Mouse (Mus musculus) kidney, postnatal 4 days (tissue): ENCODE results near the gene Pde4d.

Source experiments
- DNase-seq, 2 experiments: peaks; one replicate each; pipeline ENCODE4 v3.0.0; 2021; ENCODE audit warnings: mixed read lengths in 2 of 2

Pde4d gene

DNA sequence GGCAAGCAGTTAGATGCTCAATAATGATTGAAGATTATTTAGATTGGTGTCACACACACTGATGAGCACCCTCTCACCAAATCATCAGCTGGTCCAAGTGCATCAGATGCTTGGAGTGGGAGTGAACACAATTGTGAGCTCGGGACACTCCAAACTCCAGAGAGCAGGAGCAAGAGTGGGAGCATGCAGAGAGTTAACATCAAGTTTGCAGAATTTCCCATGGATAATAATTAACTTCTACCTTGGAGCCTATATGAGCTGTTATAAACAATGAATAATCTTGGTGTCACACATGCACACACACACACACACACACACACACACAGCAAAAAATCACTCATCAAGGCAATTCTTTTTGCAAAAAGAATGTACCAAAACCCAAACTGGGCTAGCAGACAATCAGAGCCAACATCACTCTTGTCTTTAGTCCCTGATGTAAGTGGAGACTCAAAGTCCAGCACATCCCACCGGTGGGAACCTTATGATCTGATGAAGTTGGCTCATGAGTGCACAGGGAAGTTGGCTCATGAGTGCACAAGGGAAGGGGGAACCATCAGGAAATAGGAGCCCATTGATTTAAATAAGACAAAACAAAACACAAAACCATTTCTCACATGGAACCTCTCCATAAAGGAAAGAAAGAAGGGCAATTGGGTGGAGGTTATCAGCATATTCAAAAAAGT lies 1391.5 kb downstream of the Pde4d start:
- DNase-seq: no peak

GRCm38 (mm10) chr13:109842982-109843381 lies 1393.2 kb downstream of the Pde4d start:
- DNase-seq: no peak

DNA sequence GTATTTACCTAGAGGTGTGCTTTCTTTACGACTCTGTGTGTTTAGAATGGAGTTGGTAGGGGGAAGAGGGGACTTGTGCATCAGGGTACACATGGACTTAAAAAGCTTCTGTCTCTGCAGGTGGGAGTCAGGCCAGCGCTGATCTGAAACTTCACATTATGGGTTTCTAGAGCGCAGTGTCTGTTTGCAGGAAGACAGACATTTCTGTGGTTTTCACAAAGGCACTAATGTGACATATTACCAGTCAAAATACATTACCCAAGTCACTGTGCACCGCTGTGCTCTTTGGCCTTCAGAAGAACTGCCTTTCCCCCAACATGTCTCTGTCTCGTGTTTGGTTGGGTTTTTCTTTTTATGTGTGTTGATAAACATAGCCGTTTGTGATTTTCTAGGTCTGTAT lies 1395.1 kb downstream of the Pde4d start:
- no peak for DNase-seq

- no peak for DNase-seq
Observed at GRCm38 (mm10) chr13:109863826-109864225, 1414.1 kb downstream of the Pde4d start.

DNA sequence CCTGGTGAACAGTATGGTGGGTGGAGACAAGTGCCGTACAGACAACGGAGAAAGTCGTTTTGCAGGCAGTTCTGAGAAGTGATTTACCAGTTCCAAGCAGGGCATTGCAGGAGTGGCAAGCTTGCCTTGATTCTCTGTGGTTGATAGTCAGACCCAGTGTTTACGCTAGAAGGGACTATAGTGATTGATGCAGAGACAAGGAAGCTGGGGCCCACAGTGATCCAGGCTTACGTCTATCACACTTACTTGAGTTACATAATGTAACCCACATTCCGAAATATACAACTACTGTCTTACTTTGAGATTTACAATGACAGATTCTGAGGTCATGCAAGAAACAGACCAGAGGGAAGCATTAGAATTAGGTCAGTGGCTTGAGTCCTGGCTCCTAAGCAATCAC lies 1414.6 kb downstream of the Pde4d start:
- no peak for DNase-seq

DNA sequence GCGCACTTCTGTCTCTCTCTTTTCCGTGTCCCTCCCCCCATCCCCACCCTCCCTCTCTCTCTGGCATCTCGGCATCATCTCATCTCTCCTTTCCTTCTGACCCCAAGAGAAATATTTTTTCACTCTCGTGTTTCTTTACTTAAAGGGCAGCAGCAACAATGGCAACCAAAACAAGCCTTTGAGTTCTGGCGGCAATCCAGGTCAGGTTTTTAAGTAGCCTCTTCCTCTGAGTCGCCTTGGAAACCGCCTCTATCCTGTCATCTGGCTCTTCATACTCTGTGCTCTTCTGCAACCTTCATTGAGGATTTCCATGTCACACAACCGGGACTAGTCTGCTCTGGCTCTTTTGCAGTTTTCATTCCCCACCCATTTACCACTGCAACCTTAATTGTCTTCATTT lies 1430.6 kb downstream of the Pde4d start:
- peak; percentile 8 to 27 for DNase-seq

GRCm38 (mm10) chr13:109881161-109881857 lies 1431.6 kb downstream of the Pde4d start:
- DNase-seq: no peak

GRCm38 (mm10) chr13:109883636-109884035 lies 1433.9 kb downstream of the Pde4d start:
- no peak for DNase-seq

GRCm38 (mm10) chr13:109884812-109885211 lies 1435.1 kb downstream of the Pde4d start:
- DNase-seq: no peak

DNA sequence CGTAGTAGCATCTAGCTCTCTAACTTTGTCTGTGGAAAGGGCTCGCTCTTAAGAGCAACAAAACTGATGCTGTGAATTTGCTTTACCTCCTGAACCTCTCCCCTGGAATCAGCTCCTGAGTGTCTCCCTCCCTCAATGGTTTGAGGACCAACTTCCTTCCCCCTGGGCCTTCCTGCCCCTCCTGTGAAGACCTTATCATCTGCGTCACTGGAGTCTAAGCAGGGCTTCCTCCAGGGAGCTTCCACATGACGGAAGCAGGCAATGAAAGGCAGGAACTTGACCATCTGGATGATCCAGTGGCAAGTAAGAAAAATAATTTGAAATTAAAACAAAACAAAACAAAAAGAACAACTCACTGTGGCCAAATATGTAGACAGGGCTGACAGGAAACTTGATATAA lies 1438.5 kb downstream of the Pde4d start:
- DNase-seq: peak in 1 of 2 experiments; percentile 11

- DNase-seq: no peak
Observed at GRCm38 (mm10) chr13:109891194-109891909, 1441.6 kb downstream of the Pde4d start.

DNA sequence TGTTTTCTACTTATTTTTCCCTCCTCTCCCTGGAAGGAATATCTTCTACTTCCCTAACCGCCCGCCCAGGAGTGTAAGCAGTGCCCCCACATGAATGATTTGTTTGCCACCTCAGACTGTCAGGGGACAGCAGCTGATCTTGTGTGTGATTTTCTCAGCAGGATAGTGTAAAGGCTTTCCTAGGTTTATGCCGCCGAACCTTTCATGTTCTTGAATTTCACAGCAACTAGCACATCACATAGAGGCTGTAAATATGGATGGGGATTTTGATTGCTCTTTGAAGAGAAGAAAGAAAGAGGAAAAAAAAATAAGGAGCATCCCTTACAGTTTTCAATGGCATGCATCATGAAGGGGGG lies 1442.1 kb downstream of the Pde4d start:
- DNase-seq: no peak

DNA sequence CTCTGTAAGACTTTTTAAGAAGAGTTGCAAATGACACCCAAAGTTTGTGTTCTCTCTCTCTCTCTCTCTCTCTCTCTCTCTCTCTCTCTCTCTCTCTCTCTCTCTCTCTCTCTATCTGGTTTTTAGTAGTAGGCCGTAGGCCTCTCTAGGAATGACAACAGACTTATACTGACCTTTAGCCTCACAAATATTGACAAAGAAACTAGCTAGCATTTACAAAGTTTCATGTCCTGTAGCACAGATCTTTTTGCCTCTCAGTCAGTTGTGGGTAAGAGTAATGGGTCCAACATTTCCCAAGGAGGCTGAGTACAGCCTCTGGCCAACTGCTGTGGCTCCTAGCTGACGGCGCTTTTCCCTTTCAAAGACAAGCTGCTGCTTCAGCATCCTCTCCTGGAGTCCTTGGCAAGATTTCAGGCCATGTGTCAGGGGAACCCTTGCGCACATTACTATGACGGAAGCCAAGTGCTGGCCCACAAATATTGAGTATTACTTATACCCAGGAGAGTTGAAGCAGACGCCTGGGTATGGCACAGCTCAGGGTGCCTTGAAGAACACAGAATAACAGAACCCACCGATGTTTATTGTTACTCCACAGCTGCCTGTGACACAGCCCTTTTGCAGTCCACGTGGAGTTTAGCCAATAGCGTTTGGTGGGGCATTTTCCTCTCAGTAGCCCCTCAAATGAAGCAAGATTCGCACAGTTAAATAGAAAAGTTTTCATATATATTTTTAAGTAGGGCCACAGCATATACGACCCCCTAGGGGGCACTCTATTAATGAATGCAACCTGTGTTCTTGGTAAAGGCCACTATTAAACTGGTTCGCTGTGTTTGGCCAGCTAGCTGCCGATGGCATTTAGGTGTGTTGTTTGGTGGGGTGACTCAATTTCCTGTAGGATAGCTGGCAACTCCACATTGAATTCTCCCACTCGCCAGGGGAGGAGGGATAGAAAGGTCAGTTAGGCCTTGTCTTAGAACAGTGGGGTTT lies 1450.0 kb downstream of the Pde4d start:
- peak in 1 of 2 experiments; percentile 36 for DNase-seq

DNA sequence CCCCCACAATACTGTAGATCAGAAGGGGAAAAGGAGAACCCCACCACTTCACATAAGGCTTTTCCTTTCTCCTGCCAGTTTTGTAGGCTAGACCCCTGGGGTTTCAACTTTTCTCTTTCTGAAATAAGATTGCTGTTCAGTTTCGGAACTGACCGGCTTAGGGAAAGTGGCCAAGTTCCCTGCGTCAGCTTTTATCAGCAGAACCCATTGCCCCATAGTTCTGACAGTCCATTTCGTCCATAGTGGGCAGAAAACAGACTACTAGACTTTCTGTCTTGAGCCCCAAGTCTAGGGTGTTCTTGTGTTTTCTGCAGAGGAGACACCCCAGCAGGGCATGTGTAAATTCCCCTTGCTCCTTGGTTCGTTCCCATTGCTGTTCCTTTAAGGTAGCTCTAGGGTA lies 1452.1 kb downstream of the Pde4d start:
- no peak for DNase-seq

DNA sequence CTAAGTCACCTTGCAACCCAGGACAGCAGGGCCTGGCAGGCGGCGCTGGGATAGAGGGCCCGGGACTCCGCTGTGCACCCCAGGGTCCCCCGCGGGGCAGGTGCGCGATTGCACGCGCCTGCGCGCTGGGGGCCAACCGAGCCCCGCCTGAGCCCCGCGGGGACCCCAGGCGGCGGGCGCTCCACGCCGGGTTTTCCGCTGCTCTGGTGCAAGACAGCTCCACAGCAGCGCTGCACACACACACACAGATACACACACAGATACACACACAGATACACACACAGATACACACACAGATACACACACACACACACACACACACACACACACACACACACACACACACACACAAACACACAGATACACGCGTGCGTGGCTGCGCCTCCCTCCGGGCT lies 1452.7 kb downstream of the Pde4d start:
- peak; percentile 69 to 78 for DNase-seq

DNA sequence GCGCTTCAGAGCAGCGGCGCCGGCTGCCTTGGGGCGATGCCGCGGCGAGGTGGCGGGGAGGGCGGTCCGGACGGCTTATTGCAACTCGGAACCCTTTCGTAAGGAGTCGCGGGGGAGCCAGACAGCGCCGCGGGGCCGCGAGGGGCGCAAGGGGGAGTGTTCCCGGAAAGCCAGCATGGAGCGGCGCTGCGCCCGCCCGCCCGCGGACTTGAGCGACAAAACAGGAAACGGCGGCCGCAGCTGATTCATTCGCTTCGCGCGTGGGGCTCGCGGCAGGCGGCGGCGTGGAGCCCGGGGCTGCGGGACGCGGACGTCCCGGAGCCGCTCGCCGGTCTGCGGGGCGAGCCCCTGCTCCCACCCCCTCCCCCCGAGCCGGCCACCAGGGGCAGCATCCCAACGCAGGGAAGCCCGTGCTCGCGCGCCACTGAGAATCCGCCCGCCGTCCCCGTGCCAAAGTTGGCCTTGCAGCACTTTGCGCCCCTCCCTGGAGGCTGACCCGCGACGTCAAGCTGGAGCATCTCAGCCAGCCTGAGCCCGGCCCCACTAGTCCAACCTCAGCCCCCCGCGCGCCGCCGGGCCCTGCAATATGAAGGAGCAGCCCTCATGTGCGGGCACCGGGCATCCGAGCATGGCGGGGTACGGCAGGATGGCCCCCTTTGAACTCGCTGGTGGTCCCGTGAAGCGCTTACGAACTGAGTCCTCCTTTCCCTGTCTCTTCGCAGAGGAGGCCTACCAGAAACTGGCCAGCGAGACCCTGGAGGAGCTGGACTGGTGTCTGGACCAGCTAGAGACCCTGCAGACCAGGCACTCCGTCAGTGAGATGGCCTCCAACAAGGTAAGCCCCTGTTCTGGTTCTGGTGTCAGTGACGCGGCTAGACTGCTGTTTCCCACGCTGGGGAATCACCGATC lies 1453.4 kb downstream of the Pde4d start:
- DNase-seq: peak; percentile 80 to 87

- no peak for DNase-seq
Observed at GRCm38 (mm10) chr13:109903764-109904510, 1454.2 kb downstream of the Pde4d start.

DNA sequence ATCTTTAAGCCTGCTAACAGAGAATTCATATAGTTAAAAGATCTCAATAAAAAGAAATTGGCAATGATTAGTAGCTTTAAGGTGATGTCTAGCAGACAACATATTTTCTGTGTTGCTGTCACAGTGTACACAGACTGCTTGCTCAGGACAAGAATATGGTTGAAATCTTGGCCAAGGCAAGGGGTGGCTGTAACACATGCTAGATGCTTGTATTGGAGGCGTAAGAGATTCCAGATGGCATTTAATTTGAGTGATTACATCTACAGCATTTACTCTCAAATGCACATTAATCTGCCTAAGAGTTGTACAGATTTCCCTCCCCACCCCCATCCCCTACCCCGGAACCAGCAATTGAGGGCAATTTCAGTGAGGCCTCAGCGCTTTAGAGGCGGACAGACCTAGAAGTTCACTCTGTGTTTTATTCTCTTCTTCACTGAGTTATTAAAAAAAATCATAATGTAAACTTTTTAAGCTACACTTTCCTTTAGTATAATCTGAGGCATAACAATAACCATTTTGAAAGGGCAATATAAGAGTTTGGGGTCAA lies 1456.7 kb downstream of the Pde4d start:
- no peak for DNase-seq

GRCm38 (mm10) chr13:109907634-109908033 lies 1457.9 kb downstream of the Pde4d start:
- peak; percentile 84 to 85 for DNase-seq

DNA sequence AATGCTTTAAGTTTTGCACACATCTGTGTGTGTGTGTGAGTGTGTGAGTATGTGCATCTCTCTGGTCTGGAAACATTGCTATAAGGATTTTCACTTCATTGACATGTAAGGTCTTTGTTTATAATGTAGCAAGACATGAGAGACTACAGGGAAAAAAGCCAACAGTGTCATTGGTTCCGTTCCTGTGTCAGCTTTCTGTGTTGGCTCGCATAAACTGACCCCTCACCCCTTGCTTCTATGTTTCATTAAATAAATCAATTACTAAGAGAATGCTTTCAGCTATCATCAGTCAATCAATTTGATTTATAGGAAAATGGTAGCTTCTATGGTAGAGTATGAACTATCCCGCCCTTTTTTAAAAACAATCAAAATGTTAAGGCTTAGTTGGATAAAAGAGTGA lies 1458.6 kb downstream of the Pde4d start:
- DNase-seq: no peak

DNA sequence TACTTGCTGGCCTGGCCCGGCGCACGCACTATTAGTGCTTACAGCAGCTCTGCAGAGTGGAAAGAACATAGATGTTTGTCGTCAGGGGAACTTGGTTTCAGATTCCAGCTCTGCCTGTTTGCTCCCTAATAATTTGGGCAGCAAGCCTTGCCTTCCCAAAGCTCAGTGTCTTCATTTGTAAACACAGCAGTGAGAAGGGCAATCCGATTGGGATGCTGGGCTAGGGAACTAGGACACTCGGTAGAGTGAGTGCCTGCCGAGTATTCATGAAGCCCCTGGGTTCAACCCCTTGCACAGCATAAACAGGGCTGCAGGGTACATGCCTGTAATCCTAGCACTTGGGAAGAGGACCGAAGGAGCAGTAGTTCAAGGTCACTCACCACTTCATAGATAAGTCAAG lies 1459.4 kb downstream of the Pde4d start:
- DNase-seq: no peak
